Mouse (Mus musculus) forebrain, embryonic 12.5 days (tissue): ENCODE data around the gene Fbrsl1. TPM values are rescaled to one million over a fixed set of nuclear protein-coding genes. Genes with fewer than 3 reads are reported as not detected.
A peak's percentile ranks its signal among the peaks of the same experiment; 100 is the strongest.

Source experiments
- ATAC-seq: fragments of 200-750 bp; cut with Nextera tagmentation; 2 replicates; pipeline ENCODE4 v1.8.0; 2017; ENCODE audit warnings: moderate TSS enrichment; ENCODE audit not compliant: low FRiP score
- H3K27ac ChIP-seq: fragments of 300-500 bp; sonication (generic); 2 replicates; pipeline ENCODE4 v1.5.1; 2016; ENCODE audit warnings: mild to moderate bottlenecking
- H3K27me3 ChIP-seq: fragments of 300-500 bp; sonication (generic); 2 replicates; pipeline ENCODE4 v1.6.1; 2016; ENCODE audit warnings: mild to moderate bottlenecking
- H3K36me3 ChIP-seq: fragments of 300-500 bp; sonication (generic); replicated peaks from 2 replicates; pipeline ENCODE4 v1.6.1; 2016; ENCODE audit warnings: mild to moderate bottlenecking
- H3K4me1 ChIP-seq: fragments of 300-500 bp; sonication (generic); 2 replicates; pipeline ENCODE4 v1.6.1; 2016
- H3K4me2 ChIP-seq: fragments of 300-500 bp; sonication (generic); 2 replicates; pipeline ENCODE4 v1.6.1; 2016; ENCODE audit warnings: mild to moderate bottlenecking, moderate library complexity
- H3K4me3 ChIP-seq: fragments of 300-500 bp; sonication (generic); replicated peaks from 2 replicates; pipeline ENCODE4 v1.5.1; 2016; ENCODE audit warnings: mild to moderate bottlenecking
- H3K9ac ChIP-seq: fragments of 300-500 bp; sonication (generic); 2 replicates; pipeline ENCODE4 v1.6.1; 2016; ENCODE audit warnings: mild to moderate bottlenecking
- H3K9me3 ChIP-seq: fragments of 300-500 bp; sonication (generic); 2 replicates; pipeline ENCODE4 v1.6.1; 2016
- WGBS: fragments of 180-500 bp; shearing (Covaris S2); methylation state at CpG from one replicate; pipeline ENCODE4 v1.1.7; 2016; 5-methylcytosine and 5-hydroxymethylcytosine counted together
- polyA plus RNA-seq: library from polyadenylated mRNA; unstranded; fragments of >200 nt; fragmentation: Nextera tagmentation; extraction: Ambion mirVana; gene quantifications from 2 replicates; pipeline ENCODE4 v1.2.1, GENCODE M21; 2016

Gene Fbrsl1
- polyA plus RNA-seq, 1 experiment from 2014 or later = 39.8 TPM

DNA sequence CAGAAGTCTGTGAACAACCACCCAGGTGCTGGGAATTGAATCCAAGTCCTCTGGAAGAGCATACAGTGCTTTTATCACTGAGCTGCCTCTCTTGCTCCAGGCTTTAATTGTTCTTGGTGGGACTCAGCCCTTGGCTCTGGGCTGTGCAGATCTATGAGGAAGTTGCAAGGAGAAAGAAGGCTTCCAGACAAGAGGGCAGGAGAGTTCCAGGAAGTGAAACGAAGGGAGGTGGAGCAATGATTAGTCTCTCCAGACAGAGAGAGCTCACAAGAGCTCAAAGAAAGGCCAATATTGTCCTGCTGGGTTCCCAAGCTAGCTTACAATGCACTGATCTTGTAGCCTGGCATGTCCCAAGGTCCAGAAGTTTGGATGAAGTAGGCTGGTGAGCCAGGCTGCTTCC is 27.4 kb downstream of the Fbrsl1 start:
- ATAC-seq = no peak
- H3K27ac ChIP-seq = no peak overlapping the region

GRCm38 (mm10) chr5:110420201-110420600 is 28.1 kb downstream of the Fbrsl1 start:
- Histone ChIP-seq H3K36me3 (no peaks in the 10 kb centered on the region; the same call in 1 of the 2 replicates), H3K4me2 (no peak overlapping the region), H3K27me3 (no peaks in the 10 kb centered on the region), H3K9me3 (no peaks in the 10 kb centered on the region), H3K4me1 (peaks cover 41% of the 10 kb centered on the region), H3K27ac (no peak overlapping the region), H3K4me3 (no peak overlapping the region), H3K9ac (no peak overlapping the region)
- ATAC-seq = no peak
- 91% methylated on average over 4 of the region's 4 CpGs for whole genome bisulfite sequencing

More for the DNA sequence above, 27.4 kb downstream of the Fbrsl1 start:
- Histone ChIP-seq H3K9me3 (no peaks in the 10 kb centered on the region), H3K4me3 (no peak overlapping the region), H3K27me3 (no peaks in the 10 kb centered on the region), H3K4me1 (peaks cover 34% of the 10 kb centered on the region), H3K36me3 (no peaks in the 10 kb centered on the region; the same call in 1 of the 2 replicates), H3K9ac (no peak overlapping the region), H3K4me2 (no peak overlapping the region)
- WGBS = 62% methylated on average over 1 of the region's 1 CpGs

- no peak overlapping the region for H3K27ac ChIP-seq
Observed at GRCm38 (mm10) chr5:110418523-110418911, 29.8 kb downstream of the Fbrsl1 start.

DNA sequence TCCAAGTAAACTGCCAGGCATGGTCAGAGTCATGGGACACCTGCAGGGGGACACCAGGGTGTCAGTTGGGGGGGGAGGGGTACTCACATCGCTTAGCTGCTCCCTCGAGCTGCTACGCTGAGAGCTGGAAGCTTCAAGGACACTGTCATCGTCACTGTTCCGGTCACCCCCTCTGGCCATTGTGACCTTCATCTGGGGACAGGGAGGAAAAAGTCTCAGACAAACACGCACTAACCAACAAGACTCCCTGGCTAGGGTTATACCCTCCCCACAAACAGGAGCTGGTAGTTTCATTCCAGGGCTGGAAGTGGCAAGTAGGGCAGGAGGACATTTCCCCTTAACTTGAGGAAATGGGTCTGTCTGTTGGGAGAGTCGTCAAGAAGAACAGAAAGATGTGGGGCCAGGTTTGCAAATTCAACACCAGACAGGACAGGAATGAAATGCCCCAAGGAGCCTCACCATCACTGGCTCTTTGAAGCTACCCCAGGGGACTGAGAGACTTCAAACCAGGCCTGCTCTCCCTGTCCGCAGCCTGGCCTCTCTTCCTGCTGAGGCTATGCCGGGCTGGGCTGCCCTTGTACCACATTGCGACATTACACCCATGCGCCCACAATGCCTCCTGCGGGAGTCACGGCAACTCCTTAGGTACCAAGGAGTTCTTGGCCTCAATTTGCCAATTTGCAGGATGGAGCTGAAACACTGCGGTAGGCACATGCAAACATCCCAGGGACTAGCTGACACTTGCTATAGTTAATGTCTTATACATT is 30.4 kb downstream of the Fbrsl1 start:
- Histone ChIP-seq H3K27me3 (no peaks in the 10 kb centered on the region), H3K4me1 (peaks cover 60% of the 10 kb centered on the region), H3K9me3 (no peaks in the 10 kb centered on the region), H3K4me3 (no peak overlapping the region), H3K9ac (no peak overlapping the region), H3K4me2 (peak overlapping the region; percentile 11; the same call in 1 of the 2 replicates), H3K36me3 (peaks cover 3% of the 10 kb centered on the region; the same call in 1 of the 2 replicates), H3K27ac (peak overlapping the region; percentile 95)
- WGBS = 49% methylated on average over 14 of the region's 14 CpGs
- no peak for ATAC-seq

More at GRCm38 (mm10) chr5:110418523-110418911, 29.8 kb downstream of the Fbrsl1 start:
- peaks cover 3% of the 10 kb centered on the region; the same call in 1 of the 2 replicates for H3K36me3 ChIP-seq
- no peak overlapping the region for H3K9ac ChIP-seq
- no peak overlapping the region for H3K4me2 ChIP-seq
- peaks cover 55% of the 10 kb centered on the region for H3K4me1 ChIP-seq
- no peak for ATAC-seq
- H3K27me3 ChIP-seq = no peaks in the 10 kb centered on the region
- no peak overlapping the region for H3K4me3 ChIP-seq
- WGBS = 91% methylated on average over 1 of the region's 1 CpGs
- H3K9me3 ChIP-seq = no peaks in the 10 kb centered on the region

DNA sequence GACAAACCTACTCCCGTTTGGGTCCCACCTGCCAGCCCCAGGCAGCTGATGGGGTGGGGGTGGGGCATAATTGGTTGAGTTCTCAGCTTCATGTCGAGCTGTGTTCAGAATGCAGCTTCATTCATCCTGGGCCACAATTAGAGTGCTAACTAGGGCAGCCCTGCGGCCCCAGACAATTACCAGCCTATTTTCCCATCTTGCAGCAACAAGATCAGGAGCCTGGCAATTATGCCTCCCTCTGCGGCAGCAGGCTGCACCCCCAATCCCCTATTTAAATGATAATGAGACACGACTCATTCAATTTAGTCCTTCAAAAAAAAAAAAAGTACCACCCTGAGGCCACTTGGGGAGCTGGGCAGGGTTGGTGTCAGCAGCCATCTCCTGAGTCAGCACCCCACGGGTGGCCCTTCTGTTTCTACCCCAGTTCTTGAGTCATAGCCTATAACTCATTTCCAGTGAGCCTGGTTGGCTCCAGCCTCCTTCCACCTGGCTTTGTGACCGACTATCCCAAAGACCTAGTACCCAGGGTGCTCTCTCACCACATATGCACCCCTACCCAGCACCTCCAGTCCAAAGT is 31.4 kb downstream of the Fbrsl1 start:
- no peak overlapping the region for H3K4me3 ChIP-seq

DNA sequence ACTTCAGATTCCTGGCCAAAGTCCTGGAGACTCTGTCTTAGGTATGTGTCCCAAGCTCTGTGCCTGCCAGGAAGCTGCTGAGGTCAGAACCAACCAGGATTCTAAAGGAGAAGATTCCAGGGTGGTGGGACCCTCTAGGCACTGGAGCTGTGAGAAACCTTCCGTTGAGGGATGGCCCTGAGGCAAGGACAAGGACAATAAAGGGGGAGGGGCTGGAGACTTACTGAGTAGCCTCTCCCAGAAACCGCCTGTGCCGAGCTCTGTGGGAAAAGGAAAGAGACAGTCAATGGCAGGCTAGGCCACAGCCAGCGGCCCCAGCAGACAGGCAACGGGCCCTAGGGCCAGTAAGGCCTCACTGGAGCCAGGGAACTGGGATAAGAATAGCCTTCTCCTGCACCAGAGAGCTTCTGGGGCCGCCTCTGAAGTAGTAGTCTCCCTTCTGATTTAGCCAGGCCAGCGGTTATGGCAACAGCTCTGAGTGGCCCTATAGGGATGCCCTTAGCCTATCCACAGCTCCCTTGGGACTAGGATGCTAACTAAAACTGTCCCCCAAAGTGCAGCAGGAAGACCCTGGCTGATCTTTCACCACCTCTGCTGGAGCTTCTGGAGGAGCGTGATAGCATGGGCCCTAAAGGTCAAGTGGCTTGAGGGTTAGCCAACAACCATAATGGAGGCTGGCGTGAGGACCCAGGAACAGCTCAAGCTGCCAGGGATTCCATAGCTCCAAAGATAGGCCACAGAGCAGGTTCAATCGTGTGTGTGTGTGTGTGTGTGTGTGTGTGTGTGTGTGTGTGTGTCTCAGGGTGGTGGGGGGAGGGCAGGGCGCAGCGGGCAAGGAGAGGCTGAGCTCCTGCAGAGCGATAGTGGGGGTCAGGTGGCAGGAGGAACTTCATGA is 32.2 kb downstream of the Fbrsl1 start:
- WGBS = 14% methylated on average over 13 of the region's 13 CpGs
- Histone ChIP-seq H3K4me2 (peak overlapping the region; percentile 34), H3K36me3 (peaks cover 3% of the 10 kb centered on the region; the same call in 1 of the 2 replicates), H3K4me3 (no peak overlapping the region), H3K9me3 (no peaks in the 10 kb centered on the region), H3K27me3 (no peaks in the 10 kb centered on the region), H3K9ac (peak overlapping the region; percentile 29; the same call in 1 of the 2 replicates), H3K27ac (peak overlapping the region; percentile 95), H3K4me1 (peaks cover 61% of the 10 kb centered on the region)
- ATAC-seq = peak; percentile 40

More for the DNA sequence above, 31.4 kb downstream of the Fbrsl1 start:
- WGBS = 3% methylated on average over 7 of the region's 7 CpGs
- Histone ChIP-seq H3K27me3 (no peaks in the 10 kb centered on the region), H3K27ac (peak overlapping the region; percentile 95), H3K9me3 (no peaks in the 10 kb centered on the region), H3K36me3 (peaks cover 3% of the 10 kb centered on the region; the same call in 1 of the 2 replicates), H3K4me2 (peak overlapping the region; percentile 34), H3K4me1 (peaks cover 61% of the 10 kb centered on the region), H3K9ac (no peak overlapping the region)
- ATAC-seq = peak; percentile 91

GRCm38 (mm10) chr5:110415022-110415421 is 33.3 kb downstream of the Fbrsl1 start:
- Histone ChIP-seq H3K27ac (peak overlapping the region; percentile 95), H3K4me2 (no peak overlapping the region), H3K9ac (no peak overlapping the region; the same call in 1 of the 2 replicates), H3K9me3 (no peaks in the 10 kb centered on the region), H3K4me3 (no peak overlapping the region), H3K36me3 (peaks cover 3% of the 10 kb centered on the region; the same call in 1 of the 2 replicates), H3K4me1 (peaks cover 61% of the 10 kb centered on the region), H3K27me3 (no peaks in the 10 kb centered on the region)
- 71% methylated on average over 5 of the region's 5 CpGs for WGBS
- no peak for ATAC-seq

GRCm38 (mm10) chr5:110413018-110413417 is 35.3 kb downstream of the Fbrsl1 start:
- Histone ChIP-seq H3K9ac (no peak overlapping the region), H3K4me1 (peaks cover 48% of the 10 kb centered on the region), H3K27me3 (no peaks in the 10 kb centered on the region), H3K9me3 (no peaks in the 10 kb centered on the region), H3K27ac (0 out of 2 replicates have a peak overlapping the region, but pooled peaks have one; percentile 63), H3K4me3 (no peak overlapping the region), H3K36me3 (peaks cover 3% of the 10 kb centered on the region), H3K4me2 (no peak overlapping the region)
- 91% methylated on average over 14 of the region's 14 CpGs for WGBS
- ATAC-seq = no peak

GRCm38 (mm10) chr5:110410386-110410785 is 37.9 kb downstream of the Fbrsl1 start:
- no peak for ATAC-seq
- Histone ChIP-seq H3K36me3 (peaks cover 3% of the 10 kb centered on the region), H3K4me2 (no peak overlapping the region), H3K27me3 (no peaks in the 10 kb centered on the region), H3K4me3 (no peak overlapping the region), H3K4me1 (peaks cover 39% of the 10 kb centered on the region), H3K9ac (no peak overlapping the region), H3K27ac (no peak overlapping the region), H3K9me3 (no peaks in the 10 kb centered on the region)
- WGBS = 75% methylated on average over 5 of the region's 5 CpGs

DNA sequence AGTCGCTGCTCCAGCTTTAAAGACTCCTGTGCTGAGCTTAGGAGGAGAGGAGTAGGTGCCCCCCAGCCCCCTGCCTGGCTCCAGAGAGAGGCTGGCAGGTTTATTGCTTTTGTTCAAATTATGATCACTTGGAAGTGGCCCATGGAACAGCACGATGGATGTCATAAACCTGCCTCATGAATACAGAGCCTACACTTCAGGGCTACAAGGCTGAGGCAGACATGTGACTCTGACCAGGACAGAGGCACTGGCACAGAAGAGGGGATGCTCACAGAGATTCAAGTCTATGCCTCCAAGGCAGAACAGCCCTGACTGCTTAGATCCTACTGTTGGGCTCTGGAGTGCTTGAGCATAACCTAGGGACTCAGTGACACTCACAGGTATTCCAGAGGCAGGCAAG is 39.3 kb downstream of the Fbrsl1 start:
- H3K27me3 ChIP-seq = no peaks in the 10 kb centered on the region
- H3K4me1 ChIP-seq = peaks cover 34% of the 10 kb centered on the region
- 91% methylated on average over 2 of the region's 2 CpGs for whole genome bisulfite sequencing
- H3K27ac ChIP-seq = no peak overlapping the region
- no peak overlapping the region for H3K4me3 ChIP-seq
- H3K36me3 ChIP-seq = no peaks in the 10 kb centered on the region; the same call in none of the 2 replicates
- no peaks in the 10 kb centered on the region for H3K9me3 ChIP-seq
- H3K4me2 ChIP-seq = no peak overlapping the region
- H3K9ac ChIP-seq = no peak overlapping the region
- ATAC-seq = no peak

DNA sequence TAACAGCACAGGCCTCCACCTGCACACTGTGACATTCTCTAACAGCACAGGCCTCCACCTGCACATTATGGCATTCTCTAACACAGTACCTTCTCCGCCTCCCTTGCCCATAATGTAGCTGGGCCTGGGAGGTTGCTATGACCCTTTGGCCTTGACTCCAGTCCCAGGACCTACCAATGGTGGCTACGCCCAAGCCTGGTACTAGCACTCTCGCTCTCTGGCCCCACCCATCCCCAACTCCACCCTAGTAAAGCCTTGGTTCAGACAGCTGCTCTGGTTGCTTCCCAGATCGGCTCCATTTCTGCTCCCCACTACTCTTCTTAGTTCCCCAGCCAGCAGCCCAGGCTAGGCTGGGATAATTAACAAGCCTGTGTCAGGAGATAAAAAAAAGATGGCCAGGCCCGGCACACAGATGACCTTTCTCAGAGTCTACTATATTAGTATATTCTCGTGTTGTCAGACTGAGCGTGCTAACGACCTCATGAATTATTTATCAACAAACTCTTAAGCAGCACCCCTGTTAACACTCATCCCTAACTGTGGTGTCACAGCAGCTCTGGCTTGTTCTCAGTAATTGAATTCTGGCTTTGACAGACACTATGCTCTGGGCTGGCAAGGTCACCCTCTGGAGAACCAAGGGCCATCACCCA is 42.1 kb downstream of the Fbrsl1 start:
- Histone ChIP-seq H3K27me3 (no peaks in the 10 kb centered on the region), H3K4me3 (no peak overlapping the region), H3K36me3 (no peaks in the 10 kb centered on the region; the same call in none of the 2 replicates), H3K27ac (peak overlapping the region; percentile 78), H3K4me2 (peak overlapping the region; percentile 2; the same call in 1 of the 2 replicates), H3K4me1 (peaks cover 28% of the 10 kb centered on the region), H3K9me3 (no peaks in the 10 kb centered on the region), H3K9ac (no peak overlapping the region)
- 27% methylated on average over 8 of the region's 8 CpGs for WGBS
- peak; percentile 70 for ATAC-seq
